Mouse (Mus musculus) cerebellum, postnatal 36 days (tissue): ENCODE measurements at regions not wholly inside any gene's neighbourhood (a gene's known extent, or its start where the extent isn't known, plus 50 kb on each side); places are given as distances from the start of the nearest gene placed in this dataset.
"Not testable (repeated sequence)": the region's sequence is repeated elsewhere in the genome, so short reads cannot be mapped to it uniquely, and the experiment has no call there.

Source experiments
- DNase-seq, 2 experiments: peaks; one replicate each; pipeline ENCODE4 v3.0.0; 2021 to 2022; ENCODE audit warnings: mixed read lengths in 2 of 2

DNA sequence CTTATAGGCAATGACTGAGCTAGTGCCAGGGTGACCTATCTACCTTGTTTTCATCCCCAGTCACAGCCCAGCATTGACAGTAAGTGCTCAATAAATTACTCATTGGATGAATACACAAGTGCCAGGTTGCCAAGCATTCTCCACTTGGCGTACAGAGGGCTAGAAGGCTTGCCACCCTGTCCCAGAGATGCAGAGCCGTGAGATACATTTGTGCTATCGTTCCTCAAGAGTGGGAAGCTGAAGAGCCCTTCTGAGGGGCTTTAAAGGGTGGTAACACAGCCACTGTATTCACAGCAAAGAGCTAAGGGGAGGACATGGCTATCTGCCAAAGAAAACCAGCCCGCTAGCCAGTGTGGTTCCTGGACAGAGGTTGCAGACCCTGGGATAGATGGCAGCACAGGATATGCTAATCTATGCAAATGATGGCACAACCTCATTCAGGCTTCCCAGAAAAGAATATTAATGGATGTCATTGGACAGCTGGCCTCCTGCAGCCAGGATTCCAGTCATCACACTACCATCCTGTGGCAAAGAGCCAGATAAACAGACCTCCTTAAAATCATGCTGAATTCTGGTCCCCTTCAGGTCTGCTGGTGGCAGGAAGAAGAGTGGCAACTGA lies 214.4 kb downstream of the Trim29 start:
- DNase-seq = no peak

DNA sequence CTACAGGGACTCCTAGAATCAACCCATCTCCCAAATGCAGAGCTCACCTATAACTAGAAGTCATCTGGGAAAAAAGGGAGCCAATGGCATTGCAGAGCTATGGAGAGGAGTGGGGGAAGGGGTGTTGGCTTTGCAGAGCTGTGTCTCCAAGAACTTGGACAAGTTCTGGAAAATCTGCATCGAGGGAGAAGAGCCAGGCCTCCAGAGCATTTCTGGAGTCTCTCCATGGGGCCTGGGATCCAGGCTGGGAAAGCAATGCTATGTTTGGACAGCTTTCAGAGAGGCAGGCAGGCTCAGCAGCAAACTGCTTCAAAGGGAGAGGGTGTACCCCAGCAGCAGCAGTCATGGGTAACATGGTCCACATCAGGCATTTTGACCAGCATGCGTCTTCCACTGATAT lies 211.6 kb upstream of the Nectin1 start:
- DNase-seq = no peak

DNA sequence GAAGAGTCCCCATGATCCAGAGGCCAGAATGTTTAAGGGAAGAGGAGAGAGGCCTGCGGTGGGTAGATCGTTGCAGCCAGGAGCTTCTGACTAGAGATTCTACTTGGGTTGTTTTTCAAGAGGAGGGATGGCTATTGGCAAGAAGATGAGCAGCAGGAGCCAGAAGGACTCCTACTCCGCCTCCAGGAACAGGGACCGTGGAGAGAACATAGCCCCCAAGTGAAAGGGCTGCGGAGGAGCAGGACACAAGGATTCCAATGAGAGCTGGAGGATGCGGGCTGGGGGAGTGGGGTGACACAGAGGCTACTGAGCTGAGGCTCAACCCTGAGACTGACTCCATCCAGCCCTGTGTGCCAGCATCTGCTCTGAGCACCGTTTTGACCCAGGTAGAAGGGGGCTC lies 207.8 kb upstream of the Nectin1 start:
- DNase-seq = no peak

DNA sequence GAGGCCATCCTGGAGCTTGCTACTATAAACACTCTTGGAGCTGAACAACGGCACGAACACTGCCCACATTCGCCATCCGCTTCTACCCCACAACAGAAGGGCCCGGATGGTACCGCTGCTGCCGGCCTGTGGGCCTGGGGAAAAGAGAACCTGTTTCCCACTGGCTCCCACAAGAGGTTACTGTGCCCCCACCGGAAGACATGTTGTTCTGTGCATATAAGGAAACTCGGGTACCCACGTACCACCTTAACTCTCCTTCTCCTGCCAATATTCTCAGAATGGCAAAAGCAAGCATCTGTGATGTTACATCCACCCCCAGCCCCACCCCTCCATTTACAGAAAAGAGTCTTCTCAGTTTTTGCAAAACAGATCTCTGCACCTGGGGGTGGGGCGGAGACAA lies 206.7 kb upstream of the Nectin1 start:
- DNase-seq = no peak

DNA sequence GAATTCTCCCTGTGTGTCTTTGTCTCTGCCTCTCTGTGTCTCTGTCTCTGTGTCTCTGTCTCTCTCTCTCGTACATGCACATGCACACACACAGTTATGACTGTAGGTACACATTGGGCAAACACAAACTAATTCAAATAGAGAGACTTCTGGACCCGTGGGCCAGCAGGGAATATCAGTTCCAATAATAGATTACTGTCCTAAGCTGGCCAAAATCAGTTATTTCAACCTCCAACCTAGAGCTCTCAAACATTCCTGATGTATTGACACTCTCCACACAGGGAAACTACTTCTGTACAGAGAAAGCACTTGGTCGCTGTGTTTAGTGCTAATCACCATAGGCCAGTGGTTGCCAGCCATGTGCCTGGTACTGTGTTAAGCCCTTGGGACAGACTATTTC lies 203.7 kb upstream of the Nectin1 start:
- DNase-seq = no peak

DNA sequence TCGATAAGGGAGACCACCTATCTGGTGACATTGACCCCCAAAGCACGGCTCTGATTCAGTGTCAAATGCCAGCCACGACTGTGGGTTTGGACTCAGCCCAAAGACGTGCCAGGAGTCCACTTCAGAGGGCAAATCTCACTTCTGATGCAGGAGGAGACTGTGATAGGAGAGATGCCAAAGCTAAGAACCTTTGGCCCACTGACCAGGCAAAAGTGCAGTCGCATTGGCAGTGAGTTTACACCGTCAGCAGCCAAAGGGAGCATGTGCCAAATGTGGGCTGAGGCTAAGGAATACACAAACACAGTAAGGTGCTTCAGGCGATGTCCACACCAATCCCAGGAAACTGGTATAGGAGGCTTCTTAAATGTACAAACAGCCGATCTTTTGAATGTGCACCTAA lies 202.6 kb upstream of the Nectin1 start:
- peak in 1 of 2 experiments; percentile 5 for DNase-seq

DNA sequence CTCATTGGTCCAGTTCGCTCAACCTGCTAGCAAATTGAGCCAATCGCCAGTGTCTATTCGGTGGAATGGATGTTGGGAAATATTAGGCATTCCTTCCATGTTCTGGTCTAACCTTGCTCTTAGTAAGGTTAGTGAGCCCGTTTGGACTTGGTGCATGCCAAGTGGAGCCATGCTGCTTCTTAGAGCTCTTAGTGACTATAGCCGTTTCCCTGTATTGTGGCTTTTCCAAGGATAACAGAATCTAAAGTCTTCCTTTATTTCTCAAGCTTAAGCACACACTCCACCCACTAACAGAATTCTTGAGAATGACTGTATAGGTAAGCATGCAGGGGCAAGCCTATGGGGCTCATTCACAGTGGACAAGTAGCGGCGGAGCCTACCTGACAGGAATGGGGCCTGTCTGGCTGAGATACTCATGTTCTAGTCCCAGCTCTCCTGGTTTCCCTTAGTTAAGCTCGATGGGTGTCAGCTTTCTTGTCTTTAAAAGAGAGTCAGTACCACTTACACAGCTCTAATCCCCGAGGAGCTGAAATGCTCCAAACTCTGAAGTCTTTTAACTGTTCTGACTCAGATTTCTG lies 201.6 kb upstream of the Nectin1 start:
- no peak for DNase-seq

DNA sequence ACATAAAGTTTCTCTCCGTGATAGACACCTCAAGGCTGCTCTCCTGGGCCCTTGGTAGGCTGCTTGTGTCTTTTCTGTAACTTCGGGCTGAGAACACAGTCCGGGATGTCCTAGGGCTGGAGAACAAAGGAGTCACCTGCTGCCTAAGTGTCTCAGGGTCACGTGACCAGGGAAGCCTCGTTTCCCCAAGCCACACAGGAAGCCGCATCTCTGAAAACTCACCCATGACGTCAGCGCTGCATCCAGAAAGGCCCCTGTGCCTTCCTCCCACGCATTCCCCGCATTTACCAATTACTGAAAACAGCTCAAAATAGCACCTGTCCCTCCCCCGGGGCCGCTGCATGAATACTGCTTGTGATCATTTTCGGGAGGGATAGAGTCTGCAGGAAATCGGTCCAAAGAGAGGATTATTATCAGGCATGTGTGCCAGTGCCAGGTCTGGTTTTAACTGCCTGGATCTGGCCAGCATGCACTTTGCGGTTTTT lies 198.7 kb upstream of the Nectin1 start:
- DNase-seq = peak; percentile 45 to 55

DNA sequence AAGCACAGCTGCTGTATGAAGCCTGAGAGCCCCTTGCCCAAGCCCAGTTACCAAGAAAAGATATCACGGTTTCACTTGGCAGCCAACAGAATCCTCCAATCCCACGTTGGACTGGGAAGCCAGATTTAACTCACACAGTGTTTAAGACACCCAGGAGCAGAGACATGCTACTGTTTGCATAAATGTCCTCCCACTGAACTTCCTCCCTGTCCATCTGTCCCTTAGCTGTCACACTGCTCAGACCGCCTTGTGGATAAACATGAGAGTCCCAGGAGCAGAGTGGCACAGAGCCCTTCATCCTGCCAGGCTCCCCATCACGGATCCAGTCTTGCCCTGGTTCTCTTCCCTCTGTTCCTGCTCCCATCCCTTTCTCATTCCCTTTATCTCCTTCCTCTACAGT lies 194.9 kb upstream of the Nectin1 start:
- DNase-seq = no peak

DNA sequence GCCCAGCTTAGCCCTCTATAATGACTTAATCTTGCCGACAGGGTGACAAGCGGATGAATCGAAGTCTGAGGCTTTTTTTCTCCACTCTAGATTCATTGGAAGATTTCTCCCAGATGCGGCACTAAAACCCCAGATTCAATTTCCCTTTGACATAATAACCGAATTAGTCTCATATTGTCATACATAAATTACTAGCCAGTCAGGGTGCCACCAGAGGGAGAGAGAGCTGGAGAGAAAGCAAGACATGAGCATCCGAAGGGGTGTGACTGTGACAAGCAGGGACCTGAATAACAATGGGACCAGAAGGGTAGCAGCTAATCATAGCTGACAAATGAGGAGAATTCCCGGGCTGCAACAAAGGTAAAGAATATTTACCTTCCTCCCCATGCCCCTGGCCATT lies 194.5 kb upstream of the Nectin1 start:
- DNase-seq = no peak

DNA sequence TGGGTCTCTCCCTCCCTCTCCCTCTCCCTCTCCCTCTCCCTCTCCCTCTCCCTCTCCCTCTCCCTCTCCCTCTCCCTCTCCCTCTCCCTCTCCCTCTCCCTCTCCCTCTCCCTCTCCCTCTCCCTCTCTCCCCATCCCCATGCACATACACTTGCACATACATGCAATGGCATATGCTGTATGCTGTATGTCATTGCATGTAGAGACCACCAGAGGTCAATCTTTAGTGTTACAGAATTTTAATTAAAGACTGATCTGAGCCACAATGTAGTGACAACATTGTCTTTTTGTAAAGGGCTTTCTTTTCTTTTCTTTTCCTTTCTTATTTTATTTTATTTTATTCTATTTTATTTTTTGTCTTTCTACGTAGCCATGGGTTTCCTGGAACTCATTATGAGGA lies 191.0 kb upstream of the Nectin1 start:
- DNase-seq = not testable (repeated sequence)

DNA sequence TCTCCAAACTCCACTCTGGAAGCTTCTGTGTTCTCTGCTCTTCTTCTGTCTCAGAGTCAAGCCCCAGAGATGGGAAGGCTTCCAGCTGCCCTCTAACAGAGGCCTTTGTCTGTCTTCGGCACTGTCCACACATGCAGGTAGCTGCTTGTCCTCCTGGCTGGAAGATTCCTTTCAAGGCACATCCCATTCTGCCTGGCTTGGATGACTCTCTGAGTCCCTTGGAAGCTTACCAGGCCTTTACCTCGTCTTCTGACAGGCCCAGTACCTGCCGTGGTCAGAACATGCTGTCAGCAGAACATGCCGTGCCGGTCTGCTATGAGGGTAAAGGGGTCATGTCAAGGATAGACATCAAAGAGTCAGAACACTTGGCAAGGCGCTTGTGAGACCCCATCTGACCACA lies 181.8 kb upstream of the Nectin1 start:
- DNase-seq = no peak

DNA sequence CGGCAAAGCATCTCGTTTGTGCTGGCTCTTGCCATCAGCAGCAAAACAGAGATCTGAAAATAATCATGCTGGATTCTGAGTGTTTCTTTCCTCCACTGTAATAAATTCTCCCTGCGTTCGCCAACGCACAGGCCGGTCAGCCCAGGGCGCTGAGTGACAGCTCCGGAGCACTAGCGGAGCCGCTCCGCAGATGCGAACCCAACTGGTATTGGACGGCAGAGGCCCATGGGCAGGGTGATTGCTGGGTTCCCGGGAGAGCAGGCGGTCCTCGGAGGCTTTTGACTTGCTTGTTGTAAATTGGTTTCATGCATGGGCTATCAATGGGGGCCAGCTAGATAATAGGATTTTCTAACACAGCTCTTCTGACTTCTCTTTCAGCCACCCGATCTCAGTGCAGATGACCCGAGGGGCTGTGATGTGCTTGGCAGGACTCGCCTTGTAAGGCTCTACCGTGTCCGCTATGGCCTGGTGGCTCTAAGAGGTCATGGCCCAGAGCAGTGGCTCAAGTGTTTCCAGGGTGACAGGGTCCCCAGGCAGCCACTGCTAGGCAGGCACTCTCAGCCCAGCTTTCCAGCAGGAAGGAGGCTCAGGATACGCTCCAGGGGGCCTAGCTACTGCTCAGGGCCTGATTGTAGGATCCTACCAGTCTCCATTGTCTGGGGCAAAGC lies 179.4 kb upstream of the Nectin1 start:
- DNase-seq = no peak

DNA sequence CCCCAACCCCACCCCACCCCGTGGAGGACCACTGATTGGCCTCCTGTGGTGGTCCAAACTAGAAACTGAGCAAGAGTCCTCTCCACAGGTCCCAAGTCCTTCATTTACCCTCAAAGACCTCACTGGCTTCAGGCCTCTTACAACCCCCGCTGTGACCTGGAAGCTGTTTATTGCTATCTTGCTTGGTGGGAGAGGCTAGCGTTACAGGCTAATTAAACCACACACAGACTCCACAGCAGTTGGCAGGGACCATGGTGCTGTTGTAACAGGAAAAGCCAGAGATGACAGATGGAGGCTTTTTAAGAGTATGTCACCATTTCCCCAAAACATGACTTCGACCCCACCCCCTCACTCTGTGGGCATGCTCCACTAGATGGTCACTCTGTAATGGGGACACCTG lies 174.9 kb upstream of the Nectin1 start:
- DNase-seq = no peak

DNA sequence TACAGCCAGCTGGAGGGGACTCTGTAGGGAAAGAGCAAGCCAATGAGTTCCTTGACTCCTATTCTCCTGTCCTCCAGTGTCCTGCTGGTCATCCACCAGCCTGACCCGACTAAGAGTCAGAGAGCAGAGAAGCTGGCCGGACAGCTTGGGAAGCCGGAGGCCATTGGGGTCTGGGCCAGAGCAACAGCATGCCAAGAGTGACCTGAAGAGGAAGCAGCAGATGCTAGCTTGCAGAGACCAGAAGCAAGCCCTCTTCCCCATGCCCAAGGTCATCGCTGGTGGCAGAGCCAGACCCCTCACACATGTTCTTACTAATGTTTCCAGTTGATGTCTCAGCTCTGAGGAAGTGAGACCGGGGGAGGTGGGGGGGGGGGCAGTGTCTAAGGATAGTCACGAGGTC lies 172.7 kb upstream of the Nectin1 start:
- peak; percentile 38 to 47 for DNase-seq

DNA sequence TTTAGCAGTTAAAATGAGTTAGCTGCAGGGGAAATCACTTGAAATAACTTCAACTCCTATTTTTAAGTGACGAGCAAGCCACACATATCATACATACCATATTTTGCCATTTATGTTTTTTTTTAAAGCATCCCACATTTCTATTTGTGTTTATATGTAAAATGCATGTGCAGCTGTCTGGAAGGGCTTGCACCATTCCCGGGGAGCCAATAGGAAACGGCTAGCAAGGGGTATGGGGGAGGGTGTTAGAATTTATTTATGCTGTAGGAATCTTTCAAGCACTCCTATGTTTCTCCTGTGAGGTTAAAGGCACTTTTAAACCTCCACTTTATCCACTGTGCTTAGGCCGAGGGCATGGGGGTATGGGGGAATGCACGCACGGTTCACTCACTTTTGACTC lies 168.1 kb upstream of the Nectin1 start:
- no peak for DNase-seq

DNA sequence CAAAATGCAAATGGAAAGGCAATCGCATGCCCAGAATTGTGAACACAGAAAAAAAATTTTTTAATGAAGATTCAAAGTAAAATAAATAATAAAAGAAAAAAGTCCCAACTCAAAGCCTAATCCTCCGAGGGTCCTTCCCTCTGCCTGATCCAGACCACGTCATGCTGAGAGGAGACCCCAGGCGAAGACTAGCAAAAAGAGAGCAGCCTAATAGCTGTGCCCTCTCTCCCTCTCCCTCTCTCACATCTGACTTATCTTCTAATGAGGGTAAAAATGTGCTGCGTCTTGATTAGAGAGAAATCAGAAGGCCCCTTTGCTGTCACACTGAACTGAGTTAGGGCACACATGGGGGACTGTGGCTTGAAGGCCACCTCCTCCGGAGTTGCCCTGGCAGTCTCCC lies 163.1 kb upstream of the Nectin1 start:
- no peak for DNase-seq

DNA sequence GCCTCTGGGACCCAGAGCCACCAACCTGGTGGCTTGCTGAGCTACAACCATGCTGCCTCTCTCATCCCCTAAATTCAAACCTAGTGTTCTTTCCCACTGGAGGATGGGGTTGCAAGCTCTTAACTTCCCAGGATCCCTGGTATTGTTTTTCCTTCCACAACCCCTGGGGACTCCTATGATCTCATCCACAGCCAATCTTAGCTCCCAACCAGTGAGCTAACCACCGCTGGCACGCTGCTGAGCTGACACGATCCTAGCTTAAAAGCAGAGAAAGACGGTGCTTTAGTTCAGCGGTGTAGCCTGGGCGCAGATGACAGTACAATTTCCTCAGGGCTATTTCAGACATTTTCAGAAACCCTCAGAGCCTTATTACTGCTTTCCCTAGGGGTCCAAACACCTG lies 158.2 kb upstream of the Nectin1 start:
- DNase-seq = no peak

DNA sequence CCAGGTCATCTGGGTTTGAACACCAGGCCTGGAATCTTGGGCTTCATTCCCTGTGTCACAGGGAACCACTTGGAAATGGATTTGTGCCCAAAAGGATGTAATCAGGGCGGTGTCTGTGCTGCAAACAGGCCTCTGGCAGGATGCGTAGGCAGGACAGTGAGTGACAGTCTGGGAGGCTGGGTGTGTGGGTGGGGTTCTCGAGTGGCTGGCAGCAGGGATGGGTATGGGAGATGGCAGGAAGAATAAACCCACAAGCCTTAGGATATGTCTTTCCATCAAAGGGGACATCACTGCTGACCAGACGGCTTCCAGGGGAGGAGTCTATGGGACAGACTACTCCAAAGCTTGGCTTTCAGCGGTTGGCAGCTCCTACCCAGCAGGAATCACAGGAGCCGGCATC lies 150.5 kb upstream of the Nectin1 start:
- DNase-seq = no peak

DNA sequence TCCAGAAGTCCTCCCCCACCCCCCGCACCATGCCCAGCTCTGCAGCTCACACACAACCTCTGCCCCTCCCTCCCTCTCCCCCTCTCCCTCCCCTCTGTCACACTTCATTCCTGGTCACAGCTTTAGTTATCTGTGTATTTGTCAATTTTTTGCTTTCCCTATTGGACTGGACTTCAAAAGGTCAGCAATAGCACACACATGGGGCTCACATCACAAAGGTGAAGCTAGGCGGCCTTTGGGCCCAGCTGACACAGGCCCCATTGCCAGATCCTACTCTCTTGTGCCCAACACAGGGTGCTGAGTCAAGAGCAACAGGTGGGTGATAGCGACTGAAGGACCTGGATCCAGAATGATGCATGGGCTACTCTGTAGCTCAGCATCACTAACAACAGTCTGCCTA lies 149.0 kb upstream of the Nectin1 start:
- DNase-seq = no peak

DNA sequence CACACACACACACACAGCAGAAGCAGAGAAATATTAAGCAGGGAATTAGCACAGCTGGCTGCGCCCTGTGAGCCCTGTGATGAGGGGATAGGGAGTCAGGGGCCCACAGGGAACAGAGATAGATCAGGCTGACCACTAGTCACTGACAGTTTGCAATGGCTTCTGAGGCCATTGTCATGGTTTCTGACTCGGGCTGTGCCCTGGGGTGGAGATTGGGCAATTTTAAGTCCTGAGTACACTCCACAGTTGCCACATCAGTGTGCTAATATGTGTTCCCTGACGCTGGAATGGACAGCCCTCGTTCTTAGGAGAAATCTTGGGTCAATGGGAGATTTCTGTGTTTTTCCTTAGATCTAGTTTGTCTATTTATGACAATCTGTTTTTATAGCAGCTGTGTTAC lies 148.3 kb upstream of the Nectin1 start:
- DNase-seq = no peak

DNA sequence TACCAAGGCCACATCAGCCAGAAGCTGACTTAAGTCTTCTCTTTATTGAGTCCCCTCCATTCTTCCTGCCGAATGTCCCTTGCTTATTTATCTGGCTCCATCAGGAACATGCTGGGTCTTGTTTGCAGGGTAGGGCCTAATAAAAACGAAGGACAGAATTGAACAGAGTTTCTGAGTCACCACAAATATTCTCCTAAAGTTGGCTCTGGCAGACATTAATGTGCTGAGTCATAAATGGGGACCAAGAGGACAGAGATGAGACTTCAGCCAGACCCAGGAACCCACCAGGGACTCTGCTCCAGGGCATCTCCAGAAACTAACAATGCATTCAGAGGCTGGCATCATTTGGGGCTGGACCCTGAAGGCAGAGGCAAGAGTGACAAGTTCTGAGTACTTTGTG lies 143.4 kb upstream of the Nectin1 start:
- DNase-seq = no peak

DNA sequence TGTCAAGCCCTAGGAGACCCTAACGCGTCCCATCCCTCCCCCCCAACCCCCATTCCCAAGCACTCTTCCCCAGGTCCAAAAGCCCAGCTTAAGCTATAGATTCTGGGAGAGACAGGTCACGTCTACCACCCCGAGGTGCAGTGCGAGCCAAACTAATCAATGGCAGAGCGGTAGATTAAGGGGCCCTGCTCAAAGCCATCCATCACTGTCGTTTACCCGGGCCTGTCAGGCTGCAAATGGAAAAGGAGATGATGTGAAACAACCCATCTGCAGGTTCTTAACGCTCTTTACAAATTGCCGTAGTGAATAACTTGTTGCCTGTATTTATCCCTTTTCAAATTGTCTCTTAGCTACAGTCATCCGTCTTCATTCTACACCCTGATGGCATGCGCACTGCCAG lies 126.2 kb upstream of the Nectin1 start:
- no peak for DNase-seq

DNA sequence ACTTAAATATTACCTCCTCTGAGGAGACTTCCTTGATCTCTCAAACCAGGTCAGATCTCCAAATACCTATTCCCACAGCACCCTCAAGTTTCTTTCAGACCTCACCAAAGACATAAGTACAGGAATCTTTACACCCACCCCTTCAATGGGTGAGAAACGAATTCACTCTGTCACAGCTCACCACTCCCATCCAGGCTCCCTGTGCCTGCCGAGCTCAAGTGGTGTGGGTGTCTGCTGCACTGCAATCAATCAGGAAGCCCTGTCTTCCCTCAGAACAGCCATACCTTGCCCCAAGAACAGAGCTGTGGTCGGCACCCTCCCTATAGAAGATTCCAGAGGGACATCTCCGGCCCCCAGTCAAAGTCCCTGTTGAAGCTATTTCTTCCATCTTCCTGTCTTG lies 116.2 kb upstream of the Nectin1 start:
- DNase-seq = no peak

DNA sequence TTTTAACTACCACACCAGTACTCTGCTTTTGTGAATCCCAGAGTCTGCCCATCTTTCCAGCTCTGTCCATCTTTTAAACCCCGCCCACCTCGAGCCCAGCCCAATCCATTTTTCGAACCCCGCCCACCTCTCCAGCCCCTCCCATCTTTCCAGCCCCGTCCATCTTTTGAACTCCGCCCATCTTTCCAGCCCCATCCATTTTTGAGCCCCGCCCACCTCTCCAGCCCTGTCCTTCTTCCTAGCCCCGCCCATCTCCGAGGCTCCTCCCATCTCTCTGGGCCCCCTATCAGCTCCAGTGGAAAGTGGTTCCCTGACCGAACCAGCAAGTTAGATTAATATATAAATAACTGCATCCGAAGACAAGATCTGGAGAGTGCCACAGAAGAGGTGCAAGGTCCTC lies 115.0 kb upstream of the Nectin1 start:
- DNase-seq = no peak
